Mouse (Mus musculus) CH12.LX (cell line): ENCODE measurements around the gene Dhrs1. TPM values are rescaled to one million over a fixed set of nuclear protein-coding genes. Genes with fewer than 3 reads are reported as not detected.

Source experiments
- DNase-seq: peaks from one replicate; pipeline ENCODE4 v3.0.0-alpha.2; 2013; ENCODE audit errors: extremely low read depth
- H3K27ac ChIP-seq: 2 replicates; pipeline ENCODE4 v1.5.1; 2012; ENCODE audit warnings: low read depth, mild to moderate bottlenecking, control low read depth, moderate library complexity; ENCODE audit not compliant: insufficient read depth
- H3K27me3 ChIP-seq: replicated peaks from 2 replicates; pipeline ENCODE3; 2012; ENCODE audit warnings: inconsistent platforms
- H3K36me3 ChIP-seq, 2 experiments: replicated peaks in 1 of 2; 2 replicates each; pipeline versions ENCODE3 to v1.6.1; 2012; ENCODE audit warnings: inconsistent platforms in 1 of 2, low read length in 1 of 2, mild to moderate bottlenecking in 1 of 2, mixed read lengths in 1 of 2, moderate library complexity in 1 of 2; ENCODE audit not compliant: control insufficient read depth in 1 of 2, insufficient read depth in 1 of 2
- H3K4me1 ChIP-seq, 2 experiments: 2 replicates each; pipeline ENCODE4 v1.6.1; 2012; ENCODE audit warnings: inconsistent platforms in 1 of 2, moderate library complexity in 1 of 2; ENCODE audit not compliant: insufficient read depth in 2 of 2, control insufficient read depth in 1 of 2
- H3K4me2 ChIP-seq: 2 replicates; pipeline ENCODE4 v1.6.1; 2012; ENCODE audit warnings: low read depth, mild to moderate bottlenecking, control low read depth; ENCODE audit not compliant: poor library complexity, insufficient read depth, severe bottlenecking
- H3K4me3 ChIP-seq, 3 experiments: fragments of 150-350 bp in 1 of 3; sonication (generic) in 1 of 3; replicated peaks in 1 of 3; 2 replicates each; pipeline versions ENCODE3 to v1.5.1; 2011 to 2012; ENCODE audit warnings: low read depth in 2 of 3, low read length in 2 of 3, mild to moderate bottlenecking in 2 of 3, moderate library complexity in 2 of 3, control low read depth in 1 of 3, improper control_type of control experiment in 1 of 3, inconsistent platforms in 1 of 3, mixed read lengths in 1 of 3; ENCODE audit not compliant: poor library complexity in 1 of 3
- H3K79me2 ChIP-seq: replicated peaks from 2 replicates; pipeline ENCODE4 v1.6.1; 2012; ENCODE audit warnings: mild to moderate bottlenecking, moderate library complexity; ENCODE audit not compliant: control insufficient read depth, poor library complexity, insufficient read depth, severe bottlenecking; ENCODE audit errors: extremely low read depth
- H3K9ac ChIP-seq: 2 replicates; pipeline ENCODE4 v1.6.1; 2012; ENCODE audit warnings: low read depth, mild to moderate bottlenecking, control low read depth, moderate library complexity; ENCODE audit not compliant: insufficient read depth
- H3K9me3 ChIP-seq: replicated peaks from 2 replicates; pipeline ENCODE3; 2012; ENCODE audit warnings: low read length, inconsistent platforms, mixed read lengths
- CHD1 ChIP-seq: IDR thresholded peaks from 2 replicates; pipeline ENCODE4 v1.6.1; 2012; ENCODE audit warnings: low read depth, low read length, improper control_type of control experiment, inconsistent platforms
- CHD2 ChIP-seq: IDR thresholded peaks from 2 replicates; pipeline ENCODE4 v1.6.1; 2011; ENCODE audit warnings: low read length, improper control_type of control experiment
- CTCF ChIP-seq, 2 experiments: IDR thresholded peaks in 1 of 2; conservative IDR thresholded peaks in 1 of 2; 2 replicates each; pipeline ENCODE4 v1.5.1; 2011 to 2012; ENCODE audit warnings: low read depth in 2 of 2, low read length in 2 of 2, improper control_type of control experiment in 1 of 2, inconsistent platforms in 1 of 2, mild to moderate bottlenecking in 1 of 2, moderate library complexity in 1 of 2
- ELF1 ChIP-seq: IDR thresholded peaks from 2 replicates; pipeline ENCODE4 v1.6.1; 2014; ENCODE audit warnings: low read depth, mild to moderate bottlenecking, inconsistent platforms, low read length, improper control_type of control experiment
- IRF4 ChIP-seq: IDR thresholded peaks from 2 replicates; pipeline ENCODE4 v1.6.1; 2014; ENCODE audit warnings: low read depth, mild to moderate bottlenecking, inconsistent platforms, low read length, improper control_type of control experiment
- JUND ChIP-seq: conservative IDR thresholded peaks from 2 replicates; pipeline ENCODE4 v1.6.1; 2011; ENCODE audit warnings: low read depth, low read length, improper control_type of control experiment
- KAT2A ChIP-seq: IDR thresholded peaks from 2 replicates; pipeline ENCODE4 v1.6.1; 2012; ENCODE audit warnings: low read length, improper control_type of control experiment, inconsistent platforms; ENCODE audit not compliant: insufficient replicate concordance
- MAFK ChIP-seq: IDR thresholded peaks from 2 replicates; pipeline ENCODE4 v1.6.1; 2011; ENCODE audit warnings: low read length, improper control_type of control experiment; ENCODE audit not compliant: insufficient replicate concordance
- MAX ChIP-seq: IDR thresholded peaks from 2 replicates; pipeline ENCODE4 v1.6.1; 2011; ENCODE audit warnings: low read length, improper control_type of control experiment
- MYC ChIP-seq: IDR thresholded peaks from 2 replicates; pipeline ENCODE4 v1.6.1; 2011; ENCODE audit warnings: low read depth, mild to moderate bottlenecking, improper control_type of control experiment, low read length
- NELFE ChIP-seq: IDR thresholded peaks from 2 replicates; pipeline ENCODE4 v1.6.1; 2011; ENCODE audit warnings: low read depth, low read length, improper control_type of control experiment
- NRF1 ChIP-seq: IDR thresholded peaks from 2 replicates; pipeline ENCODE4 v1.6.1; 2014; ENCODE audit warnings: low read depth, mild to moderate bottlenecking, inconsistent platforms, low read length, improper control_type of control experiment, moderate library complexity
- RAD21 ChIP-seq: IDR thresholded peaks from 2 replicates; pipeline ENCODE4 v1.6.1; 2011; ENCODE audit warnings: low read depth, mild to moderate bottlenecking, low read length, improper control_type of control experiment, moderate library complexity
- SMC3 ChIP-seq: IDR thresholded peaks from 2 replicates; pipeline ENCODE4 v1.6.1; 2011; ENCODE audit warnings: low read depth, low read length, improper control_type of control experiment
- TCF12 ChIP-seq: IDR thresholded peaks from 2 replicates; pipeline ENCODE4 v1.6.1; 2014; ENCODE audit warnings: low read depth, mild to moderate bottlenecking, inconsistent platforms, low read length, improper control_type of control experiment
- USF2 ChIP-seq: conservative IDR thresholded peaks from 2 replicates; pipeline ENCODE4 v1.6.1; 2011; ENCODE audit warnings: low read depth, low read length, improper control_type of control experiment
- ZC3H11A ChIP-seq: IDR thresholded peaks from 2 replicates; pipeline ENCODE4 v1.6.1; 2012; ENCODE audit warnings: low read depth, mild to moderate bottlenecking, inconsistent platforms, low read length, improper control_type of control experiment
- ZMIZ1 ChIP-seq: IDR thresholded peaks from 2 replicates; pipeline ENCODE4 v1.6.1; 2012; ENCODE audit warnings: low read depth, mild to moderate bottlenecking, inconsistent platforms, low read length, improper control_type of control experiment
- ZNF384 ChIP-seq: IDR thresholded peaks from 2 replicates; pipeline ENCODE4 v1.6.1; 2012; ENCODE audit warnings: low read depth, low read length, improper control_type of control experiment, inconsistent platforms
- dilution Hi-C: fragments of 300-500 bp; cut with MboI; formaldehyde crosslinking; loops from 2 replicates; pipeline ENCODE4 v1.14.3; 2020; ENCODE audit warnings: low sequenced_read_pairs; ENCODE audit not compliant: extremely low pct_unique_long_range_greater_than_20kb, extremely low pct_ligation_motif_present
- in situ Hi-C: fragments of 300-500 bp; cut with MboI; formaldehyde crosslinking; loops from 3 replicates; pipeline ENCODE4 v1.14.3; 2019; ENCODE audit warnings: low sequenced_read_pairs, low pct_ligation_motif_present, low pct_unique_long_range_greater_than_20kb, mixed read lengths
- polyA plus RNA-seq: library from polyadenylated mRNA; unstranded; fragments of >175 nt; gene quantifications from 2 replicates; pipeline ENCODE4 v1.2.1, GENCODE M21; 2012; ENCODE audit warnings: low read depth; ENCODE audit not compliant: insufficient read length
- total RNA-seq, 2 experiments: library from RNA; depleted of rRNA; stranded (reverse); fragments of 300-350 nt in 1 of 2; fragments of >200 nt in 1 of 2; gene quantifications; 2 replicates each; pipeline ENCODE4 v1.2.3; 2012 to 2014

Dhrs1 gene
- total and polyA plus RNA-seq, 3 experiments = 26.1 to 34.1 (median 33.2) TPM

DNA sequence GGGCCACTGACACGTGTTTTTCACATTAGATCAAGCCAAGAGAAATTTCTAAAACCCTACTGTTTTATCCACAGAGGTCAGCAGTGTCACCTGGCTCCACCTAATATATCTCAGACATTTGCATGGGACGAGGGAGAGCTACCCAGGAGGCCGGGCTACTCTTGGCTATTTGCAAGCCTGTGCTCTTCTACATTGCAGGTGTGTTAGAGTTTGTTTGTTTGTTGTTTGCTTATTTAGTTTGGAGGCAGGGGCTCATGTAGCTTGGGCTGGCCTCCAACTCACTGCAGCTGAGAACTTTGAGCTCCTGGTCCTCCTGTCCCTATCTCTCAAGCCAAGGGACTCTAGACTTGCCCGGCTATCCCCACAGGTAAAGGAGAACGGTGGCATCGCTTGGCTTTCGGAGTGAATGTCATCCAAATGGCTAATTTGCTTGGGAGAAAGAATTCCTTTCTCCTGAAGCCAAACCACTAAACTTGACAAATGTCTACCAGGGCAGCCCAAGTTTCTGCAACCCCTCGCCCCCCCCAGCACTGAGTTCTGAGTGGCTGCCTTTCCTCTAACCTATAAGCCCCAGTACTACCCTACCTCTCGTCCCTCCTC is 37.0 kb upstream of the Dhrs1 start:
- Histone ChIP-seq H3K4me2 (no peak overlapping the region), H3K27me3 (peaks cover 61% of the 10 kb centered on the region), H3K79me2 (no peaks in the 10 kb centered on the region), H3K36me3 (no peaks in the 10 kb centered on the region), H3K4me1 (peaks cover 0 to 8% of the 10 kb centered on the region in 2 experiments; a peak in 1 of 4 replicates), H3K4me3 (no peak overlapping the region), H3K9ac (no peak overlapping the region), H3K27ac (no peak overlapping the region), H3K9me3 (no peaks in the 10 kb centered on the region)
- DNase-seq = no peak
- in situ Hi-C loops (no loop called here), dilution Hi-C loops (no loop called here)
- no peak for TF ChIP-seq NELFE
- TF ChIP-seq SMC3 = no peak

- TF ChIP-seq KAT2A = no peak
- TF ChIP-seq SMC3 = peak; percentile 83
- TF ChIP-seq ZNF384 = 0 out of 2 replicates have a peak, but pooled peaks have one; percentile 7
- TF ChIP-seq ZMIZ1 = no peak
- peak; percentile 42; the same call in 1 of the 2 replicates for TF ChIP-seq ELF1
- TF ChIP-seq RAD21 = peak; percentile 73
- peak; percentile 24; the same call in 1 of the 2 replicates for TF ChIP-seq MAFK
- TF ChIP-seq MAX = peak; percentile 62
- peak; percentile 97 to 100 for TF ChIP-seq CTCF (conservative IDR thresholded peaks at IDR 0.05 in 1 of 2, IDR thresholded peaks at IDR 0.05 in 1 of 2; ENCODE audit: low read depth in 2 of 2, low read length in 2 of 2)
- TF ChIP-seq ZC3H11A = peak; percentile 53
- TF ChIP-seq CHD2 = 0 out of 2 replicates have a peak, but pooled peaks have one; percentile 16
- peak; percentile 89; the same call in 1 of the 2 replicates for TF ChIP-seq NELFE
- TF ChIP-seq NRF1 = 0 out of 2 replicates have a peak, but pooled peaks have one; percentile 19
- peak; percentile 48; the same call in 1 of the 2 replicates for TF ChIP-seq IRF4
- no peak for TF ChIP-seq USF2
- 0 out of 2 replicates have a peak, but pooled peaks have one; percentile 16 for TF ChIP-seq TCF12
- TF ChIP-seq JUND = peak; percentile 69
- TF ChIP-seq MYC = peak; percentile 65; the same call in 1 of the 2 replicates
- no peak for TF ChIP-seq CHD1
- dilution Hi-C loops (no loop called here), in situ Hi-C loops (no loop called here)
- Histone ChIP-seq H3K4me1 (peaks cover 0 to 8% of the 10 kb centered on the region in 2 experiments; a peak in 1 of 4 replicates), H3K4me2 (0 out of 2 replicates have a peak overlapping the region, but pooled peaks have one; percentile 33), H3K27me3 (peaks cover 59% of the 10 kb centered on the region), H3K9me3 (no peaks in the 10 kb centered on the region), H3K9ac (no peak overlapping the region), H3K27ac (no peak overlapping the region), H3K36me3 (no peaks in the 10 kb centered on the region), H3K4me3 (no peak overlapping the region), H3K79me2 (no peaks in the 10 kb centered on the region)
- peak; percentile 81 for DNase-seq
Observed at GRCm38 (mm10) chr14:55781310-55781709, 35.8 kb upstream of the Dhrs1 start.
